Mouse (Mus musculus): ENCODE data around the gene Ubr3.
"Not testable (repeated sequence)": the region's sequence is repeated elsewhere in the genome, so short reads cannot be mapped to it uniquely, and the experiment has no call there.

Gene Ubr3

DNA sequence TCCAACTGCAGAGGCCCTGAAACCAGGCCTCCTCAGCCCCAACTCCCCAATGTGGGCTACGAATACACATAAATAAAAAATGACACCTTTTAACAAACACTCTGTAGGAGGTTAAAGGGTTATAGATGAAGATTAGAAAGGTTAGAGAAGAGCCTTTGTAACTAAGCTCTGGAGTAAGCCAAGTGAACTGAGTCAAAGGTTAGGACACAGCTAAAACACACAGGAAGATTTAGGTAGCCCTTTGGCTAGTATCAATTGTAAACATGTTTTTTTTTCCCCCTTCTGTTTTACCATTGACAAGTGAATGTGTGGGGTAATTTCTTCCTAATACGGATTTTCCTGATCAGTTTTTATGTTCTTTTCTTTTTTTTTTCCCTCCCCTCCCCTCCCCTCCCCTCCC is 15.8 kb downstream of the Ubr3 start:
- no peak for DNase-seq

DNA sequence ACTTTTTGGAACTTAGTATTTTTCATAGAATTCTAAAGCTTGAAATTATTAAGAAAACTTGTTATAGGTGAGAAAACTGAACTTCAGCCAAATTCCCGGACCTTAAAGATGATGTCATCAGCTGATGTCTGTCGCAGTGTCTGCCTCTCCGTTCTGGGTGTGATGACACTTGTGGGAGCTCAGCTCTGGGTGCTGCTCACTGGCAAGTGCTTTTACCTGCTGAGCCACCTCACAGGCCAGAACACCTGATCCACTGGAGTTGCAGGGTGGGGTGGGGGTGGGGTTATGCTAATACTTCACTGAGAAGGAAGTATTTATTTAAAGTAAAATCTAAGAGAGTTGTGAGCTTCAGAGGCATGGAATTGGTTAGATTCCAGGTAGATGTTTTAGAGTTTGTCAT is 20.3 kb downstream of the Ubr3 start:
- DNase-seq: no peak

DNA sequence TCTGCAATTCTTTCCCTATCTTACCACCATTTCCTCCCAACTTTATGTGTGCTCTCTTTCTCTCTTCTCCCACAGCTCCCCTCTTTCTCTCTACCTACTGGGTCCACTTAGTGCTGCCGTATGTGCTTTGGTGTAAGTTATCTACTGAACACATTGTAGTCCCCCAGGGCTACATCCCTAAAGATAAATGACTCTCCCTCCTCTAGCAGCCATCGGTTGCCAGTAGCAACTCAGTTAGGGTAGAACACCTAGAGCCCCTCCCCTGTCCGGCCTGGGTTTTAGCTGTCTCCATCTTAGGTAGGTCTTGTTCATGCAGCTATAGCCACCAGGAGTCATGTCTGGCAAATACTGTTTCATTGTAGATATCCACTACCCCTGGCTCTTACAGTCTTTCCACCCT is 27.9 kb downstream of the Ubr3 start:
- no peak for DNase-seq

- no peak for DNase-seq
Observed at GRCm38 (mm10) chr2:69936331-69936730, 39.3 kb downstream of the Ubr3 start.

DNA sequence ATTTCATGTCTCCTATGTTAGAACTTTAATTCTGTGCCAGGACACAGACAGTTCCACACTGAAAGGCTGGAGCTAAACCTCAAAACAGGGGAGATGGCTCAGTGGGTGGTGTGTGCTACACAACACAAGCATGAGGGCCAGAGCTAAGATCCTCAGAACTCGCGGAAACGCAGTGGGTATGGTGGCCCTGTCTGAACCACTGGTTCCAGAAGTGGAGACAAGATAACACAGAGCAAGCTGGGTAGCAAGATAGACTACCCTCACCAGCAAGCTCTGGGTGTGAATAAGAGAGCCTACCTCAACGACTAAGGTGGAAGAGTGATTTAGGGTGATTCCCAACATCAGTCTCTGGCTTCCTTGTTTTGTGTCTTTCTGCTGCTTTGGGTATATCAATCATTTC is 42.2 kb downstream of the Ubr3 start:
- no peak for DNase-seq

GRCm38 (mm10) chr2:69939649-69940048 is 42.6 kb downstream of the Ubr3 start:
- DNase-seq: no peak

- DNase-seq: no peak
Observed at GRCm38 (mm10) chr2:69941391-69942030, 44.5 kb downstream of the Ubr3 start.

- no peak for DNase-seq
Observed at GRCm38 (mm10) chr2:69952849-69953248, 55.8 kb downstream of the Ubr3 start.

GRCm38 (mm10) chr2:69955635-69956034 is 58.6 kb downstream of the Ubr3 start:
- DNase-seq: no peak

DNA sequence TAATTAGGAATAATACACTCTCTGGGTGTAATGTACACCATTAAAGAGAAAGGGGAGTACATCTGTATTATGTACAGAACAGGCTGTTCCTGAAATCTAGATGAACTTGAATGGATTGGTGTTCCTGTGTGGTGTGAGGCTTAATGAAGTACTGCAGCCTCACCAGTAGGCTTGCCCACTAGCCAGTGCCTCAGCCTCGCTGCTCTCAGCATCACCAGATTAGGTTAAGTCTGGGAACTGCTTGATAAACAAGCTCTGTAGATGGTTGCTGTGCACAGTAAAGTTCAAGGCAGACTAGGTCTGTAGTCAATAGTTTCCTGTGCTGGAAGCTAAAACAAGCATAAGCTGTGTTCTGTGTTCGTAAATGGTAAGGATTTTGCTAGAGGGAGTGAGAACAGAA is 60.6 kb downstream of the Ubr3 start:
- DNase-seq: no peak

DNA sequence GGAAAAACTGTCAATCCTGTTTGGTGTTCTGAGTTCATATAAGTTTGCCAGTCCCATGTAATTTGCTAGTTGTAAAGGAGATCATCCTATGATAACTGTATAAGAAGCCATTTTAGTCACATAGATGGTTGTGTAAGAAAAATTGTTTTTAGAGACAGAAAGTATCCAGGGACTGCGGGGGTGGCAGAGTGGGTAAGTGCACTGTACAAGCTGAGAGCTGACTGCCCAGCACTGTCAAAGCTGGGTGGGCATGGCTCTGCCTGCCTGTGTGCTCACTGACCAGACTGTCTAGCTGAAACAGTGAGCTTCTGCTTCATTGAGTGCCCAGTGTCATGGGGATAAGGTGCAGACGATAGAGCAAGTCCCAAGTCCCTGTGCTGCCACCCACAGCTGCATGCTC is 77.8 kb downstream of the Ubr3 start:
- no peak for DNase-seq

GRCm38 (mm10) chr2:69989224-69989623 is 92.2 kb downstream of the Ubr3 start:
- DNase-seq: no peak

- no peak for DNase-seq
Observed at GRCm38 (mm10) chr2:69990647-69991046, 93.6 kb downstream of the Ubr3 start.

GRCm38 (mm10) chr2:69994082-69994736 is 97.2 kb downstream of the Ubr3 start:
- not testable (repeated sequence) for DNase-seq

GRCm38 (mm10) chr2:69994779-69995178 is 97.7 kb downstream of the Ubr3 start:
- DNase-seq: no peak

GRCm38 (mm10) chr2:69999097-69999770 is 102.2 kb downstream of the Ubr3 start:
- DNase-seq: no peak

DNA sequence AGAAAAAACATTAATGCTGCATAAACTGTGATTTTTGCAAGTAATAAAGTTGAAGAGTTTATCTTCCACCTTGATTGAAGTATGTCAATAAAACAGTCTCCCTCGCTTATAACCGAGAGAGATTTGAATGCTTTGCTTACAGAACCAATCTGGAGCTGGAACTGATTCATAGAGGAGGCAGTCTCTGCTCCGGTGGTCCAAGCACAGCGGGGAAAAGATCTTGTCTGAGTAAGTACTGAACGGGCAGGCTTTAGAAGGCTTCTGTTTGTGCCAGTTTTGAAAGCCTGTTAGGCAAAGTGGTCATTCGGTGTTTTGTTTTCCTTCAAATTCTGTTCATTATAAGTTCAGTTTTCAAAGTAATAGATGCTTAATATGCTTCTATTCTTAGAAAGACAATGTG is 103.3 kb downstream of the Ubr3 start:
- no peak for DNase-seq

DNA sequence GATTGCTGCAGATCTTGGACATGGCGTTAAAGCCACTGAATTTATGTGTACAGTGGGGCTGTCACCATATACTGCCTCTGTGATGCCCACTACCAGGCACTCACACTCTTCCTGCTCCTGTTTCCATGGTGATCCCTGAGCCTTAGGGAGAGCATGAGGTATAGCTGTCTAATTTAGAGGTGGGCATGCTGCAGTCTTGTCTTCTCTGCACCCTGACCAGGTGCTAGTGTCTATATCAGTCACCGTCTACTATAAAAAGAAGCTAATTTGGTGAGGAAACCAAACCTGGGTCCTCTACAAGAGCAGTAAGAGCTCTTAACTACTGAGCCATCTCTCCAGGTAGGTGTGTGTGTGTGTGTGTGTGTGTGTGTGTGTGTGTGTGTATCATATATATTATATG is 109.4 kb downstream of the Ubr3 start:
- DNase-seq: no peak

- DNase-seq: no peak
Observed at GRCm38 (mm10) chr2:70012941-70013340, 115.9 kb downstream of the Ubr3 start.

- peak in 1 of 2 experiments; percentile 44 for DNase-seq
Observed at GRCm38 (mm10) chr2:70018236-70018635, 121.2 kb downstream of the Ubr3 start.

GRCm38 (mm10) chr2:70024454-70024853 is 127.4 kb downstream of the Ubr3 start:
- DNase-seq: no peak

GRCm38 (mm10) chr2:70025711-70026110 is 128.7 kb downstream of the Ubr3 start:
- no peak for DNase-seq

DNA sequence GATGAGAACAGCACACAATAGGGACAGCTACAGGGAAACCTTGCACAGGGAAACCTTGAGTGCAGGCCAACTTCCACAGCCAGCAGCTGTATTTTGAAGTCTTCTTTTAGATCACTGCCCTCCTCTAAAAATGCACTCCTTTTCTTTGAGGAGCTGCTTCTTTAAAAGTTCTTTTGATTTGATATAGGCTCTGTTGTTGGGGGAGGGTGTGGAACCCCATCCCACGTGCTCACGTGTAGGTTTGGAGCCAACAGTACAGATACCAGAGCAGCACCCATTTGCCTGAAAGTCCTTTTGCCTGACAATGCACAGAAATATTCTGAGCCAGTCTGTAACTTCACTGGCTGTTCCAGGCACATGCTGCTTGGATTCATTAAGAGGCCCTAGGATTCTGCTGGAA is 134.4 kb downstream of the Ubr3 start:
- no peak for DNase-seq

- no peak for DNase-seq
Observed at GRCm38 (mm10) chr2:70034895-70035294, 137.8 kb downstream of the Ubr3 start.

Measured in kidney, postnatal 25 days (tissue).